Mouse (Mus musculus) heart, adult 9 months (tissue): Measurements from ENCODE around the gene Bcas2.

Experiments
- DNase-seq, 2 experiments: peaks; one replicate each; pipeline ENCODE4 v3.0.0; 2022; ENCODE audit warnings: low spot score in 2 of 2

The Bcas2 gene

GRCm38 (mm10) chr3:103171505-103172267 is at the start of gene Bcas2:
TSS of gene Bcas2 (plus strand) at chr3:103171655.
- peak; percentile 96 to 97 for DNase-seq

- DNase-seq, result no peak
These were observed 47.8 kb upstream of the Bcas2 start for GRCm38 (mm10) chr3:103123636-103124035.

GRCm38 (mm10) chr3:103126138-103126537 is 45.3 kb upstream of the Bcas2 start:
- DNase-seq, result no peak

- no peak for DNase-seq
These were observed 44.3 kb upstream of the Bcas2 start for GRCm38 (mm10) chr3:103127177-103127576.

- DNase-seq, result no peak
These were observed 43.7 kb upstream of the Bcas2 start for GRCm38 (mm10) chr3:103127721-103128120.

GRCm38 (mm10) chr3:103128251-103128650 is 43.2 kb upstream of the Bcas2 start:
- no peak for DNase-seq

- no peak for DNase-seq
These were observed 41.9 kb upstream of the Bcas2 start for GRCm38 (mm10) chr3:103129367-103130159.

- peak; percentile 42 to 65 for DNase-seq
These were observed 41.2 kb upstream of the Bcas2 start for GRCm38 (mm10) chr3:103130236-103130751.

- DNase-seq, result no peak
These were observed 38.4 kb upstream of the Bcas2 start for GRCm38 (mm10) chr3:103133098-103133497.

GRCm38 (mm10) chr3:103136414-103137077 is 34.9 kb upstream of the Bcas2 start:
- DNase-seq, result no peak

- DNase-seq, result peak; percentile 44 to 64
These were observed 32.4 kb upstream of the Bcas2 start for GRCm38 (mm10) chr3:103139047-103139446.

GRCm38 (mm10) chr3:103140095-103140838 is 31.2 kb upstream of the Bcas2 start:
- DNase-seq, result peak; percentile 59 to 62

GRCm38 (mm10) chr3:103141287-103141686 is 30.2 kb upstream of the Bcas2 start:
- DNase-seq, result peak in 1 of 2 experiments; percentile 24

- DNase-seq, result no peak
These were observed 29.1 kb upstream of the Bcas2 start for GRCm38 (mm10) chr3:103142366-103142765.

GRCm38 (mm10) chr3:103145336-103145735 is 26.1 kb upstream of the Bcas2 start:
- DNase-seq, result no peak

GRCm38 (mm10) chr3:103145791-103146190 is 25.7 kb upstream of the Bcas2 start:
- no peak for DNase-seq

- no peak for DNase-seq
These were observed 24.9 kb upstream of the Bcas2 start for GRCm38 (mm10) chr3:103146330-103147166.

- DNase-seq, result no peak
These were observed 23.7 kb upstream of the Bcas2 start for GRCm38 (mm10) chr3:103147775-103148174.

GRCm38 (mm10) chr3:103148941-103149340 is 22.5 kb upstream of the Bcas2 start:
- no peak for DNase-seq

- no peak for DNase-seq
These were observed 17.7 kb upstream of the Bcas2 start for GRCm38 (mm10) chr3:103153761-103154160.
